Mouse (Mus musculus) liver, adult (tissue): ENCODE data around the gene Fam178b.

ENCODE experiments used
- GATA4 ChIP-seq: IDR thresholded peaks from 2 replicates; pipeline ENCODE4 v1.6.1; 2014; ENCODE audit warnings: mild to moderate bottlenecking, low read length; ENCODE audit not compliant: insufficient replicate concordance

Gene Fam178b

GRCm38 (mm10) chr1:36682620-36683355 is at the start of gene Fam178b:
Gene Fam178b, minus strand, starts transcription at chr1:36683183.
- no peak for TF ChIP-seq GATA4

DNA sequence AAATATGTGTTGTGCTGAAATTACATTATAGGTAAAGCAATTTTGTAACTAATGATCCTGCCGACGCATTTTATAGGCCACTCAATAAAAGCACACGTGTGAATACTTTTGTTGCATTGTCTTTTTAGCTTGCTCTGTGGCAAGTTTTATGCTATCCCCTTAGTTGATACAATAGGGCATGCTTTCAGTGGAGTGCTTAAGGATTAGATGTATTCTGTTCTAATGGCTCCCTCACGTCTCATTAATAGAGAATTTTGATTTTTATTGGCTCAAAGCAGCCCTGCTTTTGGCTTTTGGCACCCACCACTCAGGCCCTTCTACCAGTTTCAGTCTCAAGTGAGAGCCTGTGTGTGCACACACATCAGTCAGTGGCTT is 41.1 kb upstream of the Fam178b start:
- TF ChIP-seq GATA4: no peak

DNA sequence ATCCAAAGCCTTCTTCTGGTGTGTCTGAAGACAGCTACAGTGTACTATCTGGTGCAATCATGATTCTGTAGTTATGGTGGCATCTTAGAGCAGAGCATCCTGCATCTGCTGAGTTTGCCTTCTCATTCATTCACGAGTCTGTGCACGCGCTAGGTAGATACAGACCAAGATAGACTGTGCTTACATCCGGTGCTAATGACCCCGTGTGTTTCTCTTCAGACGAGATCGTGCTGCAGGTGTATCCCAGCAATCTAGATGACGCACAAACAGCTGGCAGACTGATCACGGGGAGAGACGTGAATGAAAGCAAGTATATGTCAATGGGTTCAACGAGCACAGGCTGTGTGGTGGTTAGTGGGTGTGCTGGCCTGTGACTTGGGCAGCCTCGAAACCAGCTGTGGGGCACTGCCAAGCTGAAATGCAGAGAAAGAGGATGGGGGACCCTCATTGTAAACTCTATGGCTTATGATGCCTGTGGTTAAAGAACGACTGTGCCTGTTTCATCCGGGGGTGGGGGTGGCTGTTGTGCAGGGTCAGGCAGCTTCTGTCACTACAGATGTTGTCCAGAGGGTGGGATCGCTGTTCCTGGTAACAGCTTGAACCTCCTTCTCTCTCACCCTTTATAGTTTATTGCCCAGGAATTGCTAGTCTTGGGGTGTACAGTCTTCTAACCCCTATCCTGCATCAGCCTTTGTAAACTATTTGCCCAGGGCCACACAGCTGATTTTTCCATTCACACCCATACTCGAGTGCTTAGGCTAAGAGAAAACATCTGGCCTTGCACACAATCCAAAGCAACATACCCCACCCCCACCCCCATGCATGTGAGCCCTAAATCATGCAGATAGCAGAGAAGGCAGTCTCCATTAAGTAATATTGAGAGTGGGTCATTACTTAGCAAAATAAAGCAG is 40.4 kb upstream of the Fam178b start:
- TF ChIP-seq GATA4: no peak

DNA sequence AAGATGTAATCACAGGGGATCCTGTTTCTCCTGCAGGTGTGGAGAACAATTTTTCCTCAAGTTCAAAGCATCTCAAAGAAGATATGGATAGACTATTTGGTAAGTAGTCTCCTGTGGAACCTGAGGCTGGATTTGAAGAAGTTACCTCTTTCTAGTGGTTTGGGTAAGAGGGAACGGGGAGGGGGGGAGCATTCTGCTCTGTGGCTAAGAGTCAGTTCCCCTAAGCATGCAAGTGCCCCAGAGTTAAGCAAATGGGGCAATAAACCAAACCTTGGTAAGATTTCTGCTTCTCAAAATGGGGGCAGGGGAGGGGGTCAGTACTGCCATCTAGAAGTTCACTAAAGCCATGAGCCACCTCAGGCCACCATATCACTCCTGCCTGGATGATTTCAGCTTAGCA is 35.8 kb upstream of the Fam178b start:
- no peak for TF ChIP-seq GATA4

DNA sequence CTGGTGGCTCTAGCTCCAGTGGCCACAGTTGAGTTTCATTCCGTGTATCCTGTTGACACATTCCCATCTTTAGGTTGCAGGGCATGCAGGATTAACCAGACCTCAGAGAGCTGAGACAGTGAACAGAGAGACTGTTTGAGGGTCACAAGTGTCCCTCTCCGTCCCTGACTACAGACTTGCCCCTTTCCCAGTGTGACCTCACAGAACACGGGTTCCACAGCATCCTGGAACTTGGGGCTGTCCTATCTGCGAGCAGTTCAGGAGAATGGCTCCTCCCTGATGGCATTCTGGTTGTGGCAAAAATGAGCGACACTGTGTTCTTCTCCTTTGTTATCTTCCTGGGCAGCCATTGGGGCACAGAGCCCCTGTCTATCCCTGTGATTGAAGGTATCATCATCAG is 31.3 kb upstream of the Fam178b start, which contains the start of gene Actr1b:
Actr1b (minus strand) TSS at position 112 of the 400 bp plus-strand sequence.
- TF ChIP-seq GATA4: no peak

DNA sequence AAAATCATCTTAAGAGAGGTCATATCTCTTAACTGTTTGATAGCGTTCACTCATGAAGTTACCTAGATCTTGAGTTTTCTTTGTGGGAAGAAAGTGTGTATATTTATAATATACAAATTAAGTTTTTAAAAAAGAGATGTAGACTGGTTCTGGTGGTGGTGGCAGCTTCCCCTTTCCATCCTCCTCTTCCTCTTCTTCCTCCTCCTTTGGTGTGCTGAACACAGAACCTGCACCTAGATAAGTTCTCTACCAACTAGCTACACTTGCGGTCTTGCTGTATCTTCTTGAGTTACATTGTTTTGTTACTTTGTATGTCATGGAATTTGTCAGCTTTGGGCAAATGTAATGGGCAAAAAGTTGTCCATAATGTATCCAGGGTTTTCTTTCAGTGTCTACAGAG is 28.1 kb upstream of the Fam178b start:
- no peak for TF ChIP-seq GATA4

GRCm38 (mm10) chr1:36709854-36710280 is 26.9 kb upstream of the Fam178b start, which contains the start of gene 4933424G06Rik:
Gene 4933424G06Rik, plus strand, starts transcription at chr1:36710149.
- no peak for TF ChIP-seq GATA4

GRCm38 (mm10) chr1:36709055-36709853 is 26.3 kb upstream of the Fam178b start:
- TF ChIP-seq GATA4: no peak

GRCm38 (mm10) chr1:36708626-36709025 is 25.6 kb upstream of the Fam178b start:
- TF ChIP-seq GATA4: no peak

DNA sequence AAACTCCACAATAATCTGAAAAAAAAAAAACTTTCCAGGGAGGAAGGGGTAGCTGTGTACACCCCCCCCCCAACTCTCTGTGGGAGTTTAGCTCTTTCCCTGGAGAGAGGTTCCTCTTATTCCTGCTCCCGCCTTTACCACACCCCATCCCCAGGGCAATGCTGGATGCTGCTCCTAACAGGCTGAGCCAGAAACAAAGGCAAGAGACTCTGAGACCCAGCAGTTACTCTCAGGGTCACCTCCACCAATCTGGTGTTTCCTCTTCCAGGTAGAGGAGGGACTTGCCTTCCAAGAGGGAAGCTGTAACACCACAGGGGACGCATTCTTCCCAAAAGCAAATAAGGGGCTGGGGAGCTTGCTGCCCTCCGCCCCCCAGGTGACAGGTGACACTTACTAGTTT is 24.8 kb upstream of the Fam178b start:
- no peak for TF ChIP-seq GATA4

- no peak for TF ChIP-seq GATA4
Observed at GRCm38 (mm10) chr1:36707166-36707565, 24.2 kb upstream of the Fam178b start.

DNA sequence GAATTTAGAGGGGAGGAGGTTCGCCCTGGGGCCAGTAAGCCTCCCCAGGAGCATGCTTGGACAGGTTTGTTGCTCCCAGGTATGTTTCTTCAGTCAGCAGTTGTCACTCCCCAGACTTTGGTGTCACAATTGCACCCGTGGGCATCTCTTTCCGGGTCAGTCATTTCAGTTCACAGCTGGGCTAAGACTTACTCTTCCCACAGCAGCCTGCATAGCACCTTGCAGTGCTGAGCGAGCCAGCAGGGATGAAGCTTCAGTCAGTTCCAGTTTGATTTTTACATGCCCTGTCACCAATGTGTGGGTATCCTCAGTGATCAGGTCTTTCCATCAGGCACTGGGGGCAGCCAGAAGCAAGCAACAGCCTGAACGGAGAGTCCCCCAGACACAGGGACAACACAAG is 14.0 kb upstream of the Fam178b start:
- TF ChIP-seq GATA4: no peak

DNA sequence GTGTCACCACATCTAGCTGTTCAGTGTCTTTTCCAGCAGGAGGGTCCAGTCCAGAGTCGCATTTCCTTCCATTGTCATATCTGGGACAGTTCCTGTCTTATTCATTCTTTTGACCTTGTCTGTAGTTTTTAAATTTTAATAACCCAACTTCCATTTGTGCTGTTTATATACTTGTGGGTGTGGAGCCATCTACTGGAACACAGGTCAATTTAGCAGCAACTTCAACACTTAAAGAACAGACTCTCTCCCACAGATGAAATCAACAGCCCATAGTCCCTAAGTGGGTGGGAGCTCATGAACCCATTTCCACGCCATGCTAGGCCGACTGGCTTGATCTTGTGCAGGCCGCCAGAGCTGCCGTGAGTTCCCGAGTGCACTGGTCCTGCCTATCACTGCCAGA is 13.4 kb upstream of the Fam178b start:
- TF ChIP-seq GATA4: no peak

- TF ChIP-seq GATA4: no peak
Observed at GRCm38 (mm10) chr1:36694871-36695270, 11.9 kb upstream of the Fam178b start.
